Mouse (Mus musculus) C2C12 (cell line): ENCODE measurements around the gene Sh3pxd2a. TPM values are rescaled to one million over a fixed set of nuclear protein-coding genes. Genes with fewer than 3 reads are reported as not detected.
A peak's percentile ranks its signal among the peaks of the same experiment; 100 is the strongest.

Experiments used
- H3K27me3 ChIP-seq: one replicate; pipeline ENCODE4 v1.6.1; 2011; ENCODE audit not compliant: control insufficient read depth, insufficient read depth, insufficient read length
- H3K36me3 ChIP-seq: one replicate; pipeline ENCODE4 v1.6.1; 2011; ENCODE audit not compliant: control insufficient read depth, insufficient read depth
- H3K4me3 ChIP-seq: one replicate; pipeline ENCODE4 v1.5.1; 2011; ENCODE audit warnings: mild to moderate bottlenecking, control low read depth; ENCODE audit not compliant: poor library complexity, insufficient read depth, severe bottlenecking
- H3K79me2 ChIP-seq: one replicate; pipeline ENCODE4 v1.6.1; 2011; ENCODE audit not compliant: control insufficient read depth, insufficient read depth
- H3K79me3 ChIP-seq: one replicate; pipeline ENCODE4 v1.6.1; 2011; ENCODE audit warnings: low read depth, control low read depth
- H3ac ChIP-seq: one replicate; pipeline ENCODE3; 2011; ENCODE audit warnings: low read depth; ENCODE audit not compliant: control insufficient read depth, insufficient read length
- CEBPB ChIP-seq: IDR thresholded peaks from one replicate; pipeline ENCODE4 v1.6.1; 2011; ENCODE audit warnings: low read depth, mild to moderate bottlenecking, control low read depth, moderate library complexity
- CTCF ChIP-seq: IDR thresholded peaks from one replicate; pipeline ENCODE4 v1.5.1; 2011; ENCODE audit not compliant: control insufficient read depth, insufficient read depth, insufficient read length
- FOSL1 ChIP-seq: IDR thresholded peaks from one replicate; pipeline ENCODE4 v1.8.0; 2011; ENCODE audit warnings: mild to moderate bottlenecking, low read length; ENCODE audit not compliant: poor library complexity, insufficient read depth, severe bottlenecking
- MAX ChIP-seq: IDR thresholded peaks from one replicate; pipeline ENCODE4 v1.6.1; 2011; ENCODE audit warnings: mild to moderate bottlenecking, control low read depth
- MYOD1 ChIP-seq: IDR thresholded peaks from one replicate; pipeline ENCODE4 v1.6.1; 2011; ENCODE audit warnings: low read depth; ENCODE audit not compliant: control insufficient read depth, insufficient read length
- MYOG ChIP-seq: IDR thresholded peaks from one replicate; pipeline ENCODE4 v1.6.1; 2011; ENCODE audit not compliant: control insufficient read depth, insufficient read length; ENCODE audit errors: extremely low read depth
- USF1 ChIP-seq: IDR thresholded peaks from one replicate; pipeline ENCODE4 v1.6.1; 2011; ENCODE audit warnings: low read depth, mild to moderate bottlenecking, control low read depth, moderate library complexity
- polyA plus RNA-seq: library from polyadenylated mRNA; unstranded; fragments of >200 nt; fragmentation: generic; extraction: Trizol; gene quantifications from one replicate; pipeline ENCODE4 v1.2.1, GENCODE M21; 2012; ENCODE audit warnings: missing spikeins

Gene Sh3pxd2a
- polyA plus RNA-seq, 1 experiment, result 22.2 TPM

DNA sequence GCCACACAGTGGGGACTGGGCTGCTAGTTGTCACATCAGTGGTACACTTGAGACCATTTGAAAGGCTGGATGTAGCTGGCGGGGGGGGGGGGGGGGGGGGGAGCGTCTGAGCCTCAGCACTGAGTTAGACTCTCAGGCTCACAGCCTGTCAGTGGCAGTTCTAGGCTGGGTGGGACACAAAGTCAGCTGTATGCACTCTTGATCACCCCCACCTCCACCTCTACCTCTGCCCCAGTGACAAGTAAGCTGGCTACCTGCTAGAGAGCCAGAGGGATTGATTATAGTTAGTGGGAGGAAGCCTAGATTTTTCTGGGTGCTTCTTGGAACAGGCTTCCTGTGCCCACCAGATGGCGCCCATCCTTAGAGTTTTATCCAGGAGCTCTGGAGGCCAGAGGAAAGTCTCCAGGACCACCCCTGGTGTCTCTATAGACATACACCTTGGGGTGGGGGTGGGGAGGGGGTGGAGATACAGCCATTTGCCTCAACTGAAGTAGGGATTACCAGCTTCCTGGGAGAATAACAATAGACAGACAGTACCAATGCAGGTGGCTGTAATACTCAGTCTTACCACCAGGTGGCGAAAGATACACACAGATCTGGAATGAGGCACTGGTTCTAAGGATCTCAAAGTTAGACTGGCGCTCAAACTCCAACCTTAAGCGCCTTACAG, 107.9 kb downstream of the Sh3pxd2a start:
- no peaks in the 10 kb centered on the region for H3K36me3 ChIP-seq
- no peaks in the 10 kb centered on the region for H3K79me3 ChIP-seq
- H3K27me3 ChIP-seq, result no peaks in the 10 kb centered on the region
- TF ChIP-seq CEBPB (no peak), CTCF (no peak), MYOD1 (no peak), USF1 (no peak), FOSL1 (no peak), MYOG (no peak), MAX (no peak)
- no peak overlapping the region for H3K4me3 ChIP-seq
- H3ac ChIP-seq, result no peak overlapping the region
- H3K79me2 ChIP-seq, result no peaks in the 10 kb centered on the region

GRCm38 (mm10) chr19:47354456-47354855, 109.7 kb downstream of the Sh3pxd2a start:
- no peak overlapping the region for H3ac ChIP-seq
- no peaks in the 10 kb centered on the region for H3K79me2 ChIP-seq
- no peaks in the 10 kb centered on the region for H3K79me3 ChIP-seq
- H3K36me3 ChIP-seq, result no peaks in the 10 kb centered on the region
- H3K27me3 ChIP-seq, result no peaks in the 10 kb centered on the region
- H3K4me3 ChIP-seq, result no peak overlapping the region
- TF ChIP-seq CEBPB, result no peak
- no peak for TF ChIP-seq MYOD1
- TF ChIP-seq FOSL1, result no peak
- TF ChIP-seq MAX, result no peak
- TF ChIP-seq CTCF, result no peak
- TF ChIP-seq USF1, result no peak
- TF ChIP-seq MYOG, result no peak

DNA sequence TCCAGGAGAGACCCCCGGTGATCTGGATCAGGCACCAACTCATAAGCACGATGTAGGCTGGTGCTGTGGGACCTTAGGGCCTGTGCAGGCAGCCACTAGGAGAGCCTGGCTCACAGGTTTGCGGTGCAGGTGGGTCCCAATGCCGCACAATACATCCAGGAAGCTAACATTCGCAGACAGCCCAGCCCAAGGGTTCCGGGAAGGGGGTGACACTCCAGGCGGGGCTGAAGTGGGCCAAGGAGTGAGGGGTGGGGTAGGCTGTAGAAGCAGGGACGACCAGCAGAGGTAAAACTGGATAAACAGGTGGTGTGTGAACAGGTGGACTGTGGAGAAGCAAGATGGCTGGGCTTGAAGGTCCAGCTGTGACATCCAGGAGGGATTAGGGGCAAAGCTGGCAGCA, 115.2 kb downstream of the Sh3pxd2a start:
- no peak overlapping the region for H3ac ChIP-seq
- H3K79me2 ChIP-seq, result no peaks in the 10 kb centered on the region
- no peak for TF ChIP-seq FOSL1
- TF ChIP-seq CTCF, result no peak
- no peak for TF ChIP-seq MYOG
- no peak for TF ChIP-seq MYOD1
- TF ChIP-seq CEBPB, result no peak
- TF ChIP-seq USF1, result no peak
- no peak for TF ChIP-seq MAX
- H3K27me3 ChIP-seq, result no peaks in the 10 kb centered on the region
- H3K4me3 ChIP-seq, result no peak overlapping the region
- H3K79me3 ChIP-seq, result no peaks in the 10 kb centered on the region
- no peaks in the 10 kb centered on the region for H3K36me3 ChIP-seq

- no peaks in the 10 kb centered on the region for H3K36me3 ChIP-seq
- H3K79me2 ChIP-seq, result no peaks in the 10 kb centered on the region
- H3K4me3 ChIP-seq, result no peak overlapping the region
- TF ChIP-seq CEBPB, result no peak
- no peak for TF ChIP-seq USF1
- no peak for TF ChIP-seq CTCF
- TF ChIP-seq MAX, result no peak
- no peak for TF ChIP-seq MYOG
- TF ChIP-seq MYOD1, result no peak
- no peak for TF ChIP-seq FOSL1
- no peaks in the 10 kb centered on the region for H3K79me3 ChIP-seq
- no peaks in the 10 kb centered on the region for H3K27me3 ChIP-seq
- no peak overlapping the region for H3ac ChIP-seq
These were observed 115.7 kb downstream of the Sh3pxd2a start for GRCm38 (mm10) chr19:47348395-47349016.

GRCm38 (mm10) chr19:47347021-47347643, 117.1 kb downstream of the Sh3pxd2a start:
- H3K4me3 ChIP-seq, result no peak overlapping the region
- H3ac ChIP-seq, result no peak overlapping the region
- H3K79me2 ChIP-seq, result no peaks in the 10 kb centered on the region
- H3K36me3 ChIP-seq, result no peaks in the 10 kb centered on the region
- no peaks in the 10 kb centered on the region for H3K79me3 ChIP-seq
- TF ChIP-seq USF1 (no peak), MYOD1 (no peak), FOSL1 (no peak), CTCF (no peak), MAX (no peak), CEBPB (no peak), MYOG (no peak)
- H3K27me3 ChIP-seq, result no peaks in the 10 kb centered on the region

DNA sequence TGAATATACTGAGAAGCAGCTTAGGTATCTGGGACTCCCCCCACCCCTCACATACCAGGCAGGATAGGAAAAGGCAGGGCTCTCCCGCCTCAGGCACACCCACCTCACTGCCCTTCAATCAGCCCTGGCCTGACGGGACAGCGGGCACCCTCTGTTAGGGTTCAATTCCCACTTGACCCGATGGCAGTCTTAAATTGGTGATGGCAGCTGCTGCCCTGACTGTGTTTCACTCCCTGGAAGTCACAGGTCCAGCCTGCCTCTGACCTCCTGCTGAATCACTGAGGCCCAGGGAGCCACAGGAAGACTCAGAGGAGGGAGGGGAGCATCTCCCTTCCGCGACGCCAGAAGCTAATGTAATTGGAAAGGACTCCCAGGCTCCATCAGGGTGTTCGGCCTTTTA, 117.6 kb downstream of the Sh3pxd2a start:
- H3K27me3 ChIP-seq, result no peaks in the 10 kb centered on the region
- H3K79me2 ChIP-seq, result no peaks in the 10 kb centered on the region
- no peak overlapping the region for H3ac ChIP-seq
- no peaks in the 10 kb centered on the region for H3K36me3 ChIP-seq
- no peaks in the 10 kb centered on the region for H3K79me3 ChIP-seq
- TF ChIP-seq USF1 (no peak), MYOD1 (peak; percentile 48)
- H3K4me3 ChIP-seq, result no peak overlapping the region
